24 mouse cellular contexts compared by ENCODE assay signal in the genomic region with DNA sequence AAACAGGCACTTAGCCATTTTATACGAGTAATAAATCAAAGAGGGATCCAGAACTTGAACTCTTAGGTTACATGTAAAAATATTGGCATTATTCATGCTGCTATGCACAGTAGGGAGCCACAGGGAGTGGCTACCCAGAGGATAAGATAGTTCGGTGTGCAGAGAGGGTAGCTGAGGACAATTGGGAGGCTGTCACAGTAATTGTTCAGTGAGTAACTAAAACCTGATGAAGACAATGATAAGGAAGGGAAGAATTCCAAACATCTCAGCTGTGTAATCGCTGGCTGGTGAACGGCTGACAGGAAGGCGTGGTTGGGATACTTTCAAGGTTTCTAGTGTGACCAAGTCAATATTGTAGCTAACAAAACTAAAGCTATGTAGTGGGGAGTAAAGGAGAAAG. TPM values are rescaled to one million over a fixed set of nuclear protein-coding genes. Genes with fewer than 3 reads are reported as not detected.
DNase-seq lines count a peak whose midpoint lies in the region; ATAC-seq and TF ChIP-seq lines count a peak whose summit lies in the region.
"Had no signal": no experiment of that assay in that cellular context is flagged by ENCODE, and none has a peak within 500 bp of the region (broad histone marks: within the 10 kb centered on the region; RNA-seq: fewer than 3 reads in every experiment).

No protein-coding gene starts in this region.

- no peak for ATAC-seq in CD4-positive, CD25-positive, alpha-beta regulatory T cell, adult 4 months
- ATAC-seq: forebrain, postnatal 0 days; liver, postnatal 0 days had no signal

- 21% methylated on average over 5 of the region's 5 CpGs for WGBS in lung, adult 2 months

- no peak overlapping the region for H3K4me3 ChIP-seq in lung, adult 2 months (replicated peaks; ENCODE audit: extremely low read depth, low read depth, low read length)
- H3K4me3 ChIP-seq: erythroblast, embryonic 14.5 days; heart, embryonic 15.5 days; hindbrain, embryonic 15.5 days; left cerebral cortex, adult 2 months; limb, embryonic 13.5 days; midbrain, embryonic 12.5 days had no signal

- TF ChIP-seq POLR2A in lung, adult 2 months (IDR thresholded peaks at IDR 0.05; ENCODE audit: borderline replicate concordance, extremely low read depth, low read depth, low read length) = no peak

- H3K4me1 ChIP-seq in lung, adult 2 months (ENCODE audit: control insufficient read depth, insufficient read depth, low read length) = peaks cover 2% of the 10 kb centered on the region; the same call in 1 of the 2 replicates
- H3K4me1 ChIP-seq: heart, embryonic 15.5 days; limb, embryonic 13.5 days; midbrain, embryonic 12.5 days had no signal

- peak; percentile 6 for DNase-seq in adrenal gland, postnatal 25 days
- no peak for DNase-seq in adrenal gland, adult 18-20 months (ENCODE audit: low spot score in 2 of 2)
- DNase-seq in lung, adult 18-20 months = peak; percentile 23 to 47
- DNase-seq in lung, adult 2 months = no peak
- DNase-seq in adrenal gland, postnatal 36 days = peak; percentile 19 to 27
- peak; percentile 57 for DNase-seq in yolk sac, embryonic 10.5 days (ENCODE audit: low spot score)
- DNase-seq in layer of hippocampus, adult 9-11 months = no peak
- DNase-seq: cerebellum, adult 11-12 months; forebrain, postnatal 0 days; gastrocnemius, postnatal 14 days; kidney, adult 2 months; liver, postnatal 0 days; right cerebral cortex, postnatal 4 days; thymus, postnatal 14 days had no signal

- TF ChIP-seq CTCF in lung, adult 2 months (IDR thresholded peaks at IDR 0.05; ENCODE audit: insufficient read depth, low read length) = no peak

RNA-seq across cellular contexts. Expression of a gene that starts 4.1 kb away (rescaled TPM):
- total RNA-seq in adrenal gland, postnatal 25 days (2021) = 103 and 131 TPM in 2 replicates
- 10 to 100 TPM; 93.4 to 98.8 TPM for total RNA-seq in adrenal gland, adult 18-20 months (2021)
- polyA plus RNA-seq in lung, adult 2 months (2012; rRNA removed) = 15.3 and 22.9 TPM in 2 replicates
- total RNA-seq in adrenal gland, postnatal 36 days (2021) = 100 to 1,000 TPM in 1 of 2 experiments, 10 to 100 TPM in 1; 97.2 to 105 TPM
- 100 to 1,000 TPM in 1 of 2 experiments, 10 to 100 TPM in 1; 51.5 to 103 TPM for polyA plus RNA-seq in CD4-positive, CD25-positive, alpha-beta regulatory T cell, adult 4 months (2017; shearing (Covaris generic))

RNA-seq across cellular contexts. Expression of a gene that starts 42.4 kb away (rescaled TPM):
- total RNA-seq in adrenal gland, postnatal 25 days (2021) = not detected in 2 replicates
- total RNA-seq in adrenal gland, adult 18-20 months (2021) = not detected
- polyA plus RNA-seq in lung, adult 2 months (2012; rRNA removed) = not detected in 2 replicates
- not detected for total RNA-seq in adrenal gland, postnatal 36 days (2021)
- not detected for polyA plus RNA-seq in CD4-positive, CD25-positive, alpha-beta regulatory T cell, adult 4 months (2017; shearing (Covaris generic))
- total RNA-seq: left cerebral cortex, adult 2 months had no signal
- polyA plus RNA-seq: C2C12; erythroblast, embryonic 14.5 days; heart, embryonic 15.5 days; kidney, adult 2 months; limb, embryonic 13.5 days; midbrain, embryonic 12.5 days; neural tube, embryonic 11.5 days; stomach, embryonic 14.5 days had no signal

Comparison
In these comparisons a context has a peak if more than half of its experiments do, and no peak if none do; other contexts are left out.
1. DNase-seq: peak in adrenal gland, postnatal 25 days (single experiment), lung, adult 18-20 months (2 of 2), adrenal gland, postnatal 36 days (2 of 2) and yolk sac, embryonic 10.5 days (single experiment); none in adrenal gland, adult 18-20 months (0 of 2), lung, adult 2 months (single experiment) and layer of hippocampus, adult 9-11 months (single experiment).